Mouse (Mus musculus): ENCODE results near the gene Klhl3. TPM values are rescaled to one million over a fixed set of nuclear protein-coding genes. Genes with fewer than 3 reads are reported as not detected.
A peak's percentile ranks its signal among the peaks of the same experiment; 100 is the strongest.

Klhl3 gene
- polyA plus RNA-seq, 1 experiment from 2014 or later, result 2.7 TPM

DNA sequence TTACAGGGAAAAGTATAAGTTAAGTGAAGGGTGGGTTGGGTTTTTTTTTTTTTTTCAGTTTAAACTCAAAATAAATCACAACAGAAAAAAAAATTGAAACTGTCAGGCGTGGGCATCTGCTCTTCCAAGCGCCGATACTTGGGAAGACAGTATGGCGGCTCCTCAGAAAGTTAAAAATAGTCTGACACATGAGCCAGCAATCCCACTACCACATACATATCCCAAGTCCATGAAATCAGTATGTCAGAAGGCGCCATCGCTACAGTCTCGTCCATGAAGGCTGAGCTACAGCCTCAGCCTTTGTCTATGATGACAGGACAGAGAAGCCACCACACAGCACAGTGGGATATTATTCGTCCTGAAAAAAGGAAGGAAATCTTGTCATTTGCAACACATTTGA, 86.3 kb downstream of the Klhl3 start:
- TF ChIP-seq CTCF (IDR thresholded peaks at IDR 0.05), result no peak
- no peak for TF ChIP-seq EP300 (IDR thresholded peaks at IDR 0.05)
- Histone ChIP-seq H3K4me3 (ENCODE audit: low read depth, low read length) (no peak overlapping the region), H3K27me3 (replicated peaks; ENCODE audit: insufficient read depth, low read length) (no peaks in the 10 kb centered on the region), H3K4me1 (ENCODE audit: insufficient read depth, low read depth, low read length) (no peaks in the 10 kb centered on the region), H3K9me3 (ENCODE audit: low read length) (no peaks in the 10 kb centered on the region), H3K27ac (ENCODE audit: low read length) (no peak overlapping the region), H3K9ac (replicated peaks; ENCODE audit: low read depth) (no peak overlapping the region), H3K4me2 (replicated peaks; ENCODE audit: low read depth, low read length) (no peak overlapping the region), H3K36me3 (ENCODE audit: insufficient read depth, low read length) (no peaks in the 10 kb centered on the region)
- WGBS, result 84% methylated on average over 8 of the region's 8 CpGs
- ATAC-seq (no peak), DNase-seq (ENCODE audit: low spot score) (no peak)

DNA sequence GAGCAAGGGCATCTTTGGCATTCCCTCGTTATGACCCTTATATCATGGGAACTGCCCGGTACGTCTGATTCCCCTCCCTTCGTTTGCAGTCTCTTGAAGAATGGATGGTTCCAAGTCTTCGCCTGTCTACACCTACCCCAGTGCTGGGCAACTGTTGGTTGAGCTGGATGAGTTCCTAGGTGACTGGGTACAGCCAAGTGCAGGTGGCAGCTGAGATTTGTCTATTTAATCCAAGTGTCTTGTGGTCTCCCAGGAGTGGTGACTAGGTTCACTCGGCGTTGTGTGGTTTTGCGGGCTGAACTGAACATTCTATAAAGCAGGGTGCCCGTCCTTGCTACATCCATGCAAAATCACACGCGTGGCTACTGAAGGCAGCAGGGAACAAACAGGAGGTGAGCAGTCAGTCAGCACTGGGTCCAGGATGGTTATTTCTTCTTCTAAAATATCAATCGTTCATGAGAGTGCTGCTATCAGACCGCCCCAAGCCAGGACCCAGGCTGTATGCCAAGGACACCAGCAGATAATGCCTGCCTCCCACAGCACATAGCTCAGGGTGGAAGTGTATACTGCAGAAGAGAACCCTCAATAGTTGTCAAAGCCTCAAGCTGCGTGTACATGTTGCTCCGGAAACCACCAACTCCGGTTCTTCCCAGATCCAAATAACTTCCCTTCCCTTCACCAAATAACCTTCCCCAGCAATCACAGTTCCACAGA, 87.5 kb downstream of the Klhl3 start:
- H3K36me3 ChIP-seq (ENCODE audit: insufficient read depth, low read length), result no peaks in the 10 kb centered on the region
- DNase-seq (ENCODE audit: low spot score), result no peak
- no peak overlapping the region for H3K27ac ChIP-seq (ENCODE audit: low read length)
- TF ChIP-seq CTCF (IDR thresholded peaks at IDR 0.05) (no peak), EP300 (IDR thresholded peaks at IDR 0.05) (no peak)
- H3K9ac ChIP-seq (replicated peaks; ENCODE audit: low read depth), result no peak overlapping the region
- no peaks in the 10 kb centered on the region for H3K4me1 ChIP-seq (ENCODE audit: insufficient read depth, low read depth, low read length)
- ATAC-seq, result no peak
- no peaks in the 10 kb centered on the region for H3K27me3 ChIP-seq (replicated peaks; ENCODE audit: insufficient read depth, low read length)
- no peak overlapping the region for H3K4me3 ChIP-seq (ENCODE audit: low read depth, low read length)
- H3K4me2 ChIP-seq (replicated peaks; ENCODE audit: low read depth, low read length), result no peak overlapping the region
- H3K9me3 ChIP-seq (ENCODE audit: low read length), result no peaks in the 10 kb centered on the region
- 88% methylated on average over 16 of the region's 16 CpGs for WGBS

DNA sequence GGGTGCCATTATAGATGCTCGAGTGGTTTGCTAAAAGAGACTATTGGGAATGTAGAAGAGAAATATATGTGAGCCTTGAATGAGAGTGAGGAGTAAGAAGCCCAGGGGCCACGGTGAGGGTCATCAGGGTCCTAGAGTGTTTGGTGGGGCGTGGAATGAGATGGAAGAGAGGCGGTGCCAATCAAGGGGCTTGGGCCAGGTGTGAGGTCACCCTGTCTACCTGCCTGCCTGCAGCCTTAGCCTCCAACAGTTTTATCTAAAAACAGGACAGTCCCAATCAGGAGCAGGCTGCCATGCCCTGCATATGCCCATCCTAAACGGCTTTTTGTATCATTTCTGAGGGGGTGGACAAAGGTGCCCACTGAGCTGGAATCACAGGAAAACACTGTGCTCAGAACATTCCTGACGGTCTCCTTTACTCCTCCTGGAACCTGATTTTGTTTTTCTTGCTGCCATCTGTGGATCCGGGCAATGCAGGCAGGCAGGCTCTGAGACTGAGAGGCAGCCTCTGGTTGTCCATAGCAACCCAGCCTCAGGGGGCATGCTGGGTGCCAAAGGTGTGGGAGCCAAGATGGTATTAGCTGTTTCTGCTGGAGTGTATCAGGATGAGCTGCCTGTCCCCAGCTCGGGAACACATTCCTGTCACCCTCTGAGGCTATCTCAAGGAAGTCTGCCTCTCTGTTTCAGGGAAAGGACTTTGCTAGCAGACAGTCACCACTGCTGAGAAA, 89.5 kb downstream of the Klhl3 start:
- TF ChIP-seq CTCF (IDR thresholded peaks at IDR 0.05), result no peak
- TF ChIP-seq EP300 (IDR thresholded peaks at IDR 0.05), result no peak
- no peak overlapping the region for H3K4me2 ChIP-seq (replicated peaks; ENCODE audit: low read depth, low read length)
- H3K27me3 ChIP-seq (replicated peaks; ENCODE audit: insufficient read depth, low read length), result no peaks in the 10 kb centered on the region
- no peak overlapping the region for H3K27ac ChIP-seq (ENCODE audit: low read length)
- no peaks in the 10 kb centered on the region for H3K36me3 ChIP-seq (ENCODE audit: insufficient read depth, low read length)
- no peaks in the 10 kb centered on the region for H3K4me1 ChIP-seq (ENCODE audit: insufficient read depth, low read depth, low read length)
- no peaks in the 10 kb centered on the region for H3K9me3 ChIP-seq (ENCODE audit: low read length)
- no peak overlapping the region for H3K9ac ChIP-seq (replicated peaks; ENCODE audit: low read depth)
- ATAC-seq, result no peak; the same call in 1 of the 2 replicates
- DNase-seq (ENCODE audit: low spot score), result no peak
- no peak overlapping the region for H3K4me3 ChIP-seq (ENCODE audit: low read depth, low read length)
- 76% methylated on average over 8 of the region's 8 CpGs for WGBS

DNA sequence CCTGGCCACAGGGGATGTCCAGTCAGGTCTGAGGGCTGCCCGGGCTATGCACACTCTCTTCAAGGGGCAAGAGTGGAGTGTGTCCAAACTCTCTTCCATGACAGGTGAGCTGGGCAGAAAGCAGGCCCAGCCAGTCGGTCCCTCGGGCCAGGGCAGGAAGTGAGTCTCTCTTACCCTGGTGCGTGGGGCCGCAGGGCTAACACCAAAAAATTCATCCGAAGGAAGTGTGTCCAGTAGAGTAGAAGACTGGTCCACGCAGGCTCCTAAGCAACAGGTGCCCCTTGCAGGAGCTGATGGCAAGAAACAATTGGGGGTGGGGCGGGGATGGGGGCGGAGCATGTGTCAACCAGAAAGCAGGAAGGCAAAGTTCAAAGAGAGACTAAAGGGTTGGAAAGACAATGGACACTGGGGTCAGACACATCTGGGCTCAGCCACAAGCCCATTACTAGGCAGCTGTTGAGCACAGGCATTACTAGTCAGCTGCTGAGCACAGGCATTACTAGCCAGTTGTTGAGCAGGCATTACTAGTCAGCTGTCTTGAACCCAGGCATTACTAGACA, 90.3 kb downstream of the Klhl3 start:
- Histone ChIP-seq H3K4me3 (ENCODE audit: low read depth, low read length) (no peak overlapping the region), H3K9me3 (ENCODE audit: low read length) (no peaks in the 10 kb centered on the region), H3K4me2 (replicated peaks; ENCODE audit: low read depth, low read length) (no peak overlapping the region), H3K4me1 (ENCODE audit: insufficient read depth, low read depth, low read length) (no peaks in the 10 kb centered on the region), H3K36me3 (ENCODE audit: insufficient read depth, low read length) (no peaks in the 10 kb centered on the region), H3K27me3 (replicated peaks; ENCODE audit: insufficient read depth, low read length) (no peaks in the 10 kb centered on the region), H3K27ac (ENCODE audit: low read length) (no peak overlapping the region), H3K9ac (replicated peaks; ENCODE audit: low read depth) (no peak overlapping the region)
- 64% methylated on average over 9 of the region's 9 CpGs for WGBS
- DNase-seq (ENCODE audit: low spot score) (no peak), ATAC-seq (no peak)
- TF ChIP-seq CTCF (IDR thresholded peaks at IDR 0.05) (no peak), EP300 (IDR thresholded peaks at IDR 0.05) (no peak)

DNA sequence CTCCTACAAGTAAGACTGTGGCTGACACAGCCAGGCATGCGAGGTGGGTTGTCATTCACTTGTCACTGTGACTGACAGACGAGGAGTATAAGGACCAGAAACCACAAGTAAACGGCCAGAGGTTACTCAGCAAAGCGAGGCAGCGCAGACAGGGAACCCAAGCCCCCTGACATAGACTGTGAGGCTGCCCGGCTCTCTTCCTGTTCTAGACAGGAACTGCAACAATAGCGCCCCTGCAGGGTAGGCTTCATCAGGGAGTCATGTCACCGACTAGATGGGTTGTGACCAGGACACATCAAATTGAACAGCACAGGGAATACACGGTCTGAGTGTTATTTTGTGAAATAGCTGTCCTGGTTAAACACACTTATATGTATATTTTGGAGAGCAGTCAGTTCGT, 93.0 kb downstream of the Klhl3 start:
- Histone ChIP-seq H3K9me3 (ENCODE audit: low read length) (no peaks in the 10 kb centered on the region), H3K4me1 (ENCODE audit: insufficient read depth, low read depth, low read length) (no peaks in the 10 kb centered on the region), H3K4me2 (replicated peaks; ENCODE audit: low read depth, low read length) (no peak overlapping the region), H3K9ac (replicated peaks; ENCODE audit: low read depth) (no peak overlapping the region), H3K27me3 (replicated peaks; ENCODE audit: insufficient read depth, low read length) (no peaks in the 10 kb centered on the region), H3K4me3 (ENCODE audit: low read depth, low read length) (no peak overlapping the region), H3K27ac (ENCODE audit: low read length) (no peak overlapping the region), H3K36me3 (ENCODE audit: insufficient read depth, low read length) (no peaks in the 10 kb centered on the region)
- DNase-seq (ENCODE audit: low spot score) (no peak), ATAC-seq (no peak)
- 71% methylated on average over 10 of the region's 10 CpGs for WGBS
- TF ChIP-seq CTCF (IDR thresholded peaks at IDR 0.05) (no peak), EP300 (IDR thresholded peaks at IDR 0.05) (no peak)

DNA sequence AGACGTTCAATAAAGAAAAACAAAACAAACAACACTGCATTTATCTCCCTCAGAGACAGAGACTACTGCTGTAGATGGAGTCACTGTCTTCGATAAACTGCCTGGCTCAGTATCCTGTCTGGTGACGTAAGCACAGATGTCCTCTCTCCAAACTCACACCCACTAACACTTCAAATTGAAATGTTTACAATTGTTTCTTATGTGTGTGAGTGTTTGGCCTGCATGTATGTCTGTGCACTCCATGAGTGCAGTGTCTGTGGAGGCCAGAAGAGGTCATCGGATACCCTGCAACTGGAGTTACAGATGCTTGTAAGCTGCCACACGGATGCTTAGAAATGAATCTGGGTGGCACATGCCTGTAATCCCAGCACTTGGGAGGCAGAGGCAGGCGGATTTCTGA, 96.1 kb downstream of the Klhl3 start:
- 59% methylated on average over 6 of the region's 6 CpGs for WGBS

More for the DNA sequence above, 96.1 kb downstream of the Klhl3 start:
- H3K27ac ChIP-seq (ENCODE audit: low read length), result no peak overlapping the region
- ATAC-seq (peak; percentile 43), DNase-seq (ENCODE audit: low spot score) (peak; percentile 12)
- H3K36me3 ChIP-seq (ENCODE audit: insufficient read depth, low read length), result no peaks in the 10 kb centered on the region
- no peak overlapping the region for H3K4me2 ChIP-seq (replicated peaks; ENCODE audit: low read depth, low read length)
- no peaks in the 10 kb centered on the region for H3K4me1 ChIP-seq (ENCODE audit: insufficient read depth, low read depth, low read length)
- H3K9me3 ChIP-seq (ENCODE audit: low read length), result no peaks in the 10 kb centered on the region
- H3K27me3 ChIP-seq (replicated peaks; ENCODE audit: insufficient read depth, low read length), result no peaks in the 10 kb centered on the region
- no peak overlapping the region for H3K9ac ChIP-seq (replicated peaks; ENCODE audit: low read depth)
- no peak overlapping the region for H3K4me3 ChIP-seq (ENCODE audit: low read depth, low read length)
- TF ChIP-seq CTCF (IDR thresholded peaks at IDR 0.05), result peak; percentile 43
- TF ChIP-seq EP300 (IDR thresholded peaks at IDR 0.05), result no peak
